In the genomic region with DNA sequence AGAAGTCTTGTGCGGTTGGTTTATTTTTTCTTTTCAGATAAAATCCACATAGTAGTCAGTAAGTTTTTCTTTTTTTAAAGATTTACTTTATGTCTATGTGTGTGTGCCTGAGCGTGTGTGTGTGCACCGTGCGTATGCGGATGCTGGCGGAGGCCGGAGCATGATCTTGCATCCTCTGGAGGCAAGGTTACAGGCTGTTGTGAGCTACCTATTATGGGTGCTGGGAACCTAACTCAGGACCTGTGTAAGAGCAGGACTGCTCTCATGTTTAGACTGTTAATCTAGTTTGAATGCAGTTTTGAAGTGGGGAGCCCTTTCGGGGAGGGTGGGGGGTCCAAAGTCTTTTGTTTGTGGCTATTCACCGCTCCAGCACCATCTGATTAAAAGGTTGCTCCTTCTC, we compare ENCODE assay signal across 30 mouse cellular contexts.
"Had no signal": no experiment of that assay in that cellular context is flagged by ENCODE, and none has a peak within 500 bp of the region (broad histone marks: within the 10 kb centered on the region; RNA-seq: fewer than 3 reads in every experiment).

No protein-coding gene starts in this region.

- H3K27ac ChIP-seq: limb, embryonic 10.5 days; limb, embryonic 12.5 days; limb, embryonic 13.5 days; limb, embryonic 15.5 days; liver, embryonic 12.5 days; liver, embryonic 13.5 days; liver, embryonic 14.5 days; liver, embryonic 15.5 days; lung, embryonic 15.5 days; macrophage; midbrain, embryonic 10.5 days; midbrain, embryonic 12.5 days; midbrain, embryonic 13.5 days; midbrain, embryonic 15.5 days; neural tube, embryonic 12.5 days had no signal

- H3K4me1 ChIP-seq: limb, embryonic 12.5 days; limb, embryonic 15.5 days; liver, embryonic 12.5 days; liver, embryonic 13.5 days; liver, embryonic 15.5 days; lung, embryonic 15.5 days; megakaryocyte, embryonic 14.5 days; midbrain, embryonic 10.5 days; midbrain, embryonic 12.5 days; midbrain, embryonic 13.5 days; midbrain, embryonic 15.5 days; neural tube, embryonic 12.5 days had no signal

- DNase-seq: left cerebral cortex, postnatal 4 days; liver; liver, embryonic 13.5 days; liver, postnatal 0 days; lung, adult 18-20 months; lung, adult 2 months; lung, embryonic 14.5 days; lung, postnatal 10 days; lung, postnatal 14 days; lung, postnatal 36 days; lung, postnatal 4 days had no signal

- H3K9me3 ChIP-seq: limb, embryonic 10.5 days; limb, embryonic 13.5 days; limb, embryonic 15.5 days; liver, embryonic 13.5 days; liver, embryonic 15.5 days; lung, embryonic 15.5 days; midbrain, embryonic 10.5 days; midbrain, embryonic 12.5 days; midbrain, embryonic 13.5 days; midbrain, embryonic 15.5 days; neural tube, embryonic 12.5 days had no signal

- H3K4me3 ChIP-seq: limb, embryonic 10.5 days; limb, embryonic 12.5 days; limb, embryonic 13.5 days; limb, embryonic 15.5 days; liver, embryonic 12.5 days; liver, embryonic 13.5 days; liver, embryonic 15.5 days; lung, embryonic 15.5 days; megakaryocyte, embryonic 14.5 days; midbrain, embryonic 10.5 days; midbrain, embryonic 12.5 days; midbrain, embryonic 13.5 days; midbrain, embryonic 15.5 days; myocyte; neural tube, embryonic 12.5 days had no signal

- H3K9ac ChIP-seq: limb, embryonic 12.5 days; limb, embryonic 13.5 days; limb, embryonic 15.5 days; liver, embryonic 12.5 days; liver, embryonic 13.5 days; liver, embryonic 14.5 days; liver, embryonic 15.5 days; liver, postnatal 0 days; lung, embryonic 14.5 days; lung, embryonic 15.5 days; midbrain, embryonic 12.5 days; midbrain, embryonic 13.5 days; midbrain, embryonic 15.5 days; neural tube, embryonic 12.5 days had no signal

- H3K36me3 ChIP-seq: limb, embryonic 10.5 days; limb, embryonic 12.5 days; limb, embryonic 13.5 days; limb, embryonic 15.5 days; liver, embryonic 12.5 days; liver, embryonic 13.5 days; liver, embryonic 15.5 days; lung, embryonic 15.5 days; midbrain, embryonic 10.5 days; midbrain, embryonic 12.5 days; midbrain, embryonic 13.5 days; midbrain, embryonic 15.5 days; neural tube, embryonic 12.5 days had no signal

- ATAC-seq: liver, embryonic 12.5 days; liver, postnatal 0 days; lung, postnatal 0 days; midbrain, embryonic 13.5 days; midbrain, embryonic 15.5 days; midbrain, embryonic 16.5 days had no signal

- H3K4me2 ChIP-seq: limb, embryonic 12.5 days; limb, embryonic 13.5 days; limb, embryonic 15.5 days; liver, embryonic 11.5 days; liver, embryonic 12.5 days; liver, embryonic 13.5 days; liver, embryonic 15.5 days; lung, embryonic 14.5 days; lung, embryonic 15.5 days; midbrain, embryonic 12.5 days; midbrain, embryonic 13.5 days; midbrain, embryonic 15.5 days; neural tube, embryonic 12.5 days had no signal

- H3K27me3 ChIP-seq: limb, embryonic 12.5 days; limb, embryonic 13.5 days; limb, embryonic 15.5 days; liver, embryonic 12.5 days; liver, embryonic 13.5 days; liver, embryonic 15.5 days; lung, embryonic 15.5 days; midbrain, embryonic 12.5 days; midbrain, embryonic 13.5 days; midbrain, embryonic 15.5 days; neural tube, embryonic 12.5 days had no signal
